Mouse (Mus musculus) left cerebral cortex, adult 8-10 months (tissue): ENCODE data around the gene Ctdnep1. TPM values are rescaled to one million over a fixed set of nuclear protein-coding genes. Genes with fewer than 3 reads are reported as not detected.
A peak's percentile ranks its signal among the peaks of the same experiment; 100 is the strongest.

Experiments used
- DNase-seq, 2 experiments: peaks; one replicate each; pipeline ENCODE4 v3.0.0; 2022; ENCODE audit warnings: low spot score in 2 of 2
- total RNA-seq, 4 experiments: library from RNA; stranded (reverse); gene quantifications; 2 replicates each; pipeline ENCODE4 v1.2.4; 2022

Gene Ctdnep1
- total RNA-seq, result 100 to 1,000 TPM; 108 to 126 (median 118) TPM

DNA sequence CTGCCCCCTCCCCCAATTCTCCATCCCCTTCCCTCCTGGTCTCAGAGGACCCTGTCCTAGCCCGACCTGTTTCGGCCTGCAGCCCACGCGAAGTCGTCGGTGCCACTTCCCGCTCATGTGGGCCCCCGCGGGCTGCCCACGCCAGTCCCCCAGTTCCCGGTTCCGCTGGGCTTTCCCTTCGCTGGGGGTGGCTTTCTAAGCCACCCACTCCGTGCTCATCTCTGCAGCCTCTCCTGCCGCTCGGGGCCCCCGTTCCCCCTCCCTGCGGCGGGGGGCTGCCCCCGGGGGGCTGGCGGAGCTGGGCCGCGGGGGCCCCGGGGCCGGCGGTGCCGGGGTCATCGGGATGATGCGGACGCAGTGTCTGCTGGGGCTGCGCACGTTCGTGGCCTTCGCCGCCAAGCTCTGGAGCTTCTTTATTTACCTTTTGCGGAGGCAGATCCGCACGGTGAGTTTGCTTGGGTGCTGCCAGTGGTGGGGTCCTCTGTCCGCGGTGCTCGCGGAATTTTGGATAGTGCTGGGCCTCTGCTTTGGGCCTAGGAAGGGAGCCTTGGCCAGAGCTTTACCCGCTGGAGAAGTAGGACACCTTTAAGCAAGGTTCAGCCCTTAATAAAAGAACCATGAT, at the start of gene Ctdnep1:
TSS of gene Ctdnep1 (plus strand) at position 16 of the 622 bp plus-strand sequence.
- DNase-seq, result no peak

DNA sequence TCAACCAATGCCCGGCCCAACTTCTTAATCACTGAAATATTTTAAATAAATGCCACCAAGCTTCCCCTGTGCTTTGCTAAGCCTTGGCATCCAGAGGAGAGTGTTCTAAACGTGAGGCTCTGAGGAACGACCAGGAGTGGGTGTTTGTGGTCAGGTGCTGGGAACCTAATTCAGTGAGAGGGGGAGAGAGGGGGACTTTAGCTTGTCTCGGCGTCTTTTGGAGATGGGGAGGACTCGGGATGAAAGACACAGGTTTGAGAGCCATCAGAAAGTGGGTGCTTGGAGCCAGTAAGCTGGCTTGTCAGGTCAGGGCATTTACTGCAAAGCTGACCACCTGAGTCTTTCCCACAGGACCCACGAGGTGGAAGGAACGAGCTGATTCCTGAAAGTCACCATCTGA, 49.2 kb upstream of the Ctdnep1 start:
- DNase-seq, result no peak

DNA sequence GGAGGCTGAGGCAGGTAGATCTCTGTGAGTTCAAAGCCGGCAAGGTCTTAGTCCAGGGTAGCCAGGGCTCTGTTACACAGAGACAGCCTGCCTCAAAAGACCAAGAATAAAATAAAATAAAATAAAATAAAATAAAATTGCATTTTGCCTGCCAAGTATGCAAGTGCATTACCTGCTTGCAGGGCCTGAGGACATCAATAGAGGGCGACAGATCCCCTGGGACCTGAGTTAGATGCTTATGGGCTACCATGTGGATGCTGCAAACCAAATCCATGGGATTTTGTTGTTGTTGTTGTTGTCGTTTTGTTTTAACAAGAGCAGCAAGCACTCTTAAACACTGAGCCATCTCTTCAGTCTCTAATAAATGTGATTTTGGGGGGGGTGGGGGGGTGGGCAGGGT, 48.7 kb upstream of the Ctdnep1 start:
- DNase-seq, result no peak

DNA sequence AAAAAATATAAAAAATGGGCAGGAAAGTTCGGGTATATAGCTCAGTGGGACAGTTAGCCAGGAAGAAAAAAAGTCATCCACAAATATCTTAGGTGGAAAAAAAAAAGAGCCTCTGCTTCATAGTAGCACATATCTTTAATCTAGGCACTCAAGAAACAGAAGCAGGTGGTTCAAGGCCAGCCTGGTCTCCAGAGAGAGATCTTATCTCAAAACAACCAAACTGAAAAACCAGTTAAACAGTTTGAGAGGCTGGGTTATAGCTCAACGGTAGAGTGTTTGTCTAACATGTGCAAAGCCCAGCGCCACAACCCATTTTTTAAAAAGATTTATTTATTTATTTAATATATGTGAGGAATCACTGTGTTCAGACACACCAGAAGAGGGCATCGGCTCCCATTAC, 47.9 kb upstream of the Ctdnep1 start:
- no peak for DNase-seq

DNA sequence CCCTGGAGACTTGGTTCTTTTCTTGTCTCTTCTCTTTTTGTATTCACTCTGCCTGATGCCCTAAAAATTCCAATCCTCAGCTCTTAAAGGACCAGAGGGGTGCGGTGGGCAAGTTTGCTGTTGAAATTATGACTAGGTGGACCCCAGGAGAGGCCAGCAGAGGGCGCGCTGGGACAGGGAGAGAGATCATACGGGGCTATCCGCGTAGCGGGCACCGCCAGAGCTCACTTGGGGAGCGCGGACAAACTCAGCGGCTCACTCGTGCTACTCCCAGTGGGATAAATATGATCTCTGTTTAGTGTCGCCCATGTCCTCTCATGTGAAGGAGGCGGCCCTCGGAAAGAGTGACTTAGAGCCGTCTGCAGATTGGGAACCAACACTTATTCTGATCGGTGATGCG, 46.8 kb upstream of the Ctdnep1 start:
- peak in 1 of 2 experiments; percentile 90 for DNase-seq

DNA sequence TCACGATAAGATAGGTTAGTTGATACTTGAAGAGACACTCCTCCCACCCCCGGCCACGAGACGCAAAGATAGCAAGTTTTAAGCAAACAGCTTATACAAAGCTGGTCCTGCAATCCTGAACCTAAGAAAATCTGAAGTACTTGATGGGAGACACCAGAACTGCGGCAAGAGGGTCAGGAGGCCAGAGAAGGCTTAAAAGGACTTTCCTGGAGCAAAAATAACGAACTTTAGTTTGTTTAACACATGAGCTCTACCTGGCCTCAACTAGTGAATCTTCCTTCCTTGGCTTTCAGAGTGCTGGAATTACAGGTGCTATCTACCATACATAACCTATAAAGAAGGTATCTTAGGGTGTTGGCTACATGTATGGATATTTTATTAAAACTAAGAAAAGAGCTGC, 46.3 kb upstream of the Ctdnep1 start:
- no peak for DNase-seq

DNA sequence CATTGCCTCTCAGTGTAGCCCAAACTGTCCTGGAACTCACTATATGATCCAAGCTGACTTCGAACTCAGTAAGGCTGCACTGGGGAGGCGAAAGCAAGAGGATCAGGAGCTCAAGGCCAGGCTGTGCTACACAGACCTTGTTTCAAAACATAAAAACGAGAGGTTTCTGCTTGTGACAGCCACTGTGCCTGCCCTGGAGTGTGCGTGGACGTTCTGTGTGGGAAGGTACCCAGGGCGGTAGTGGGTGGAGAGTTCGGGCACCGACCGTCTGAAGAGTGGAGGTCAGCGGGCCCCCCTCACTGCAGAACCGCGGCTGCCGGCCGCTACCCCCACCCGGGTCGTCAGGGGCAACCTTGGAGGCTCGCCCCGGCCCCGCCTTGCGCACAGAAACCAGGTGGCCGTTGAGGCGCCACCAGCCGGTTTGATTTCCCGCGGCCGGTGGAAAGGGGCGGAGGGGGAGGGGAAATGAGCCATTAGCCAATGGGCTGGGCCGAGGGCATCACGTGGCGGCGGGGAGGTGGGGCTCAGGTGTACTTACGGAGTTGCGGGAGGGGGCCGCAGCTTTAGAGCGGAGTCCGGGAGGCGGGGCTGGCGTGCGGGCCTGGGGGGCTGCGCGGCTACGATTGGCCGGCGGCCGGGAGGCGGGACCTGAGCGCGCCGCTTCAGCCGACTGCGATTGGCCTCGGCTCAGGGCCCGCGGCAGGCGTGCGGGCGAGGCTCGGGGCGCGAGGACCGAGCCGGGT, 45.6 kb upstream of the Ctdnep1 start, which contains the start of gene Ybx2:
TSS of gene Ybx2 (plus strand) at position 660 of the 743 bp plus-strand sequence.
- DNase-seq, result peak in 1 of 2 experiments; percentile 89

DNA sequence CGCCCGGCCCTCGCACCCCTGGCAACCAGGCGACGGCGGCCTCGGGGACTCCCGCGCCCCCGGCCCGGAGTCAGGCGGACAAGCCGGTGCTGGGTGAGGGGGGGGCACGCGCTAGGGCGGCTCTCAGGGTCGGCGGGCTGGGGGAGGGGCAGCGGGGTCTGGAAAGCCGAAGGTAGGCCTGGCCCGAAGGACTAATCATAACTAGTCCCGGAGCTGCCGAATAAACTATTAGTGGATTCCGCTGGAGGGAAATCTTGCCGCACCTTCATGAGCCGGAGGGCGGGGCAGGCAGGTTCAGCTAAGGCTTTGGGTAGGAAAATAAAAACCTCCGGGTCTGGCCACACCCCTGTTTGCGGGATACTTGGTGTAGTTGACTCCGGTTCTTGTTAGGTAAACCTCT, 44.8 kb upstream of the Ctdnep1 start:
- DNase-seq, result no peak

DNA sequence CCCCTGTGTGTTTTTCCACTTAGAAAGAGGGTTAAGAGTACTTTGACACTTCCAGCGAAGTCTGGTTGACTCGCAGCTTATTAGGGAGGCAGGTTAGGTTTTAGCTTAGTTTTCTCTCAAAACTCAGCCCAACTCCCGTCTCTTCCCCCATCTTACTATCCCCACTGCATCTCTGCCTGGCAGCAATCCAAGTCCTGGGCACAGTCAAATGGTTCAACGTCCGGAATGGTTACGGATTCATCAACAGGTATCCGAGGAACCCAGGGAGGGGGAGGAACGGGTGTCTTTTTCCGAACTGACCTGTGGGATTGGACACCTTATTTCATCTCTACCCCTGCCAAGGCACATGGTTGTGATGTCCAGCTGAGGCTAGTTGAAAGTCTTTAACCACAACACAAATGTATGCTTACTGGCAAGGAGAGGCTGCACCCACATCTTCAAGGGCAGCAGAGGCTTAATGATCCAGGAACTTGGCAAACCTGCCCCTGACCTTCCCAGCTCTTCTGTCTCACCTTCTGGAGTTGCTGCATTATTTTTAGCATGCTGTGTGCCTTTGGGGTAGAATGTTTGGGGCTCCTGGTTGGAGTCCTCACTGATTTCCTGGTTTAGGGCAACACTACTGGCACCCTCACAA, 44.1 kb upstream of the Ctdnep1 start:
- DNase-seq, result no peak

DNA sequence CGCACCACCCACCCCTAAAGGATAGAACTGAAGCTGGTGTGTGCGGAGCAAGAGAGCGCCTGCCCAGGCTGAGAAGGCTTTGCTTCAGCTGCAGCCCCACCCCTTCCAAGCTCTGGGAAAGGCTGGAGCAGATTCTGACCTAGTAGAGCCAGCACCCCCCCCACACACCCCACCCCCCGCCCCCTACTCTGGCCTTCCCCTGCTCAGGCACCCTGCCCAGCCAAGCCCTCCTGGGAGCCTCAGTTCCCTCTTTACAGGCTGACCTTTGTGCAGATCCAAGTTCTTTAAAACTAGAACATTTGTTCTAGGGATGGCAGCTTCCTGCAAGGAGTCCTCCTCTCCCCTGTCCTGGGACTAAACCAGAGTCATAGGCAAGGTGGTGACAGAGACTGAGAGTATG, 43.6 kb upstream of the Ctdnep1 start:
- no peak for DNase-seq

DNA sequence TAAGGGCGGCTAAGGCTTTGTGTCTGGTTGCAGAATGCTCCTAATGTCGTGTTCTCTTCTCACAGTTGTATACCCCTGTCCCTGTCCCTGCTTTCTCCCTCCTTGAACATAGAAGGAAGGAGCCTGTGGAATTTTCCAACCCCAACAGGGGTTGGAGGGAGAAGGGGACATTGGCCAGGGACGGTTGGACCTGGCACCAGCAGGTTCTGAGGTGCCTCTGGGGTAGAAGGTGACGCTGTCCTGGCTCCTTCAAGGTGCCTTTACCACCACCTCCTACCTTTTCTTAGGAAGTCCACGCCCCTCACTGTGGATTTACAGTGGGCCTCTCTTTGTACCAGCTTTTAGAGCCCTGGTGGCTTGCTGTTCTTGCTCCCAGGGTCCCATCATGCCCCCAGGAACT, 43.1 kb upstream of the Ctdnep1 start:
- DNase-seq, result no peak

DNA sequence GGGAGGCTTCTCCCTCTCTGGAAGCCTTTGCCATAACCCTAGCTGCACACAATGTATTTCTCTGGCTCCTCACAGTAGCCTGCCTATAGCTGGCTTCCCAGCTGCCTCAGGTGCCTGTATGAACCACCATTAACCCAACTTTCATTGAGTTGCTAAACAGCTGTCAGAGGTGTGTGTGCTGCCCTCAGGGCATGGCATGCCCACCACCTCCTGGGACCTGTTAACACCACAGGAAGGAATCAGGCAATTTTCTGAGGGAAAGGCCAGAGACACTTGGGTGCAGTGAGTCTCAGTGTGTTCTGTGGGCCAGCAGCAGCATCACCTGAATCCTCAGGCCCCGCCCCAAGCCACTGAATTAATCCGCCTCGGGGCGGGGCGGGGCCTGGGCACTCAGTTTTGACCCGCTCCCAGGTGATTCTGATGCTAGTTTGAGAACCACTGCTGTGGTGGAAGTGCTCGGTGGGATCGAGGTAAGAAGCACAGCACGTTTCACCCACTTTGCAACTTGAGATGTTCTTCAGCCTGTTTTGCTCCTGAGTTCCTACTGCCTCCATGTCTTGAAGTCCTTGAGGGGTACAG, 42.5 kb upstream of the Ctdnep1 start:
- DNase-seq, result no peak

DNA sequence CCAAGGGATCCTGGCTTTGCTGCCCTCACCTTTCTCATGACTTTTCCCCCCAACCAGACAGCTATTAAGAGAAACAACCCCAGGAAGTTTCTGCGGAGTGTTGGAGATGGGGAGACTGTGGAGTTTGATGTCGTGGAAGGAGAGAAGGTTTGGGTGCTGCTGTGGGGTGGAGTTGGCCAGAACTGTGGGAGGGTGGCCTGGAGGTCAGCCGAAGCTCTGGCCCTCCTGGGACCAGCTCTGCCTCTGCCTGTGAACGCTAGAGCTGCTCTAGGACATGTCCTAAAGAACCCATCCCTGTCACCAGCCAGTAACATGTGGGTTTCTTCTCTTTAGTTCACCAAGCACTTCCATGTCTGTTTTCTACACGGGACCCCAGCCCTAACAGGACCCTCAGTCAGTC, 41.8 kb upstream of the Ctdnep1 start:
- no peak for DNase-seq

DNA sequence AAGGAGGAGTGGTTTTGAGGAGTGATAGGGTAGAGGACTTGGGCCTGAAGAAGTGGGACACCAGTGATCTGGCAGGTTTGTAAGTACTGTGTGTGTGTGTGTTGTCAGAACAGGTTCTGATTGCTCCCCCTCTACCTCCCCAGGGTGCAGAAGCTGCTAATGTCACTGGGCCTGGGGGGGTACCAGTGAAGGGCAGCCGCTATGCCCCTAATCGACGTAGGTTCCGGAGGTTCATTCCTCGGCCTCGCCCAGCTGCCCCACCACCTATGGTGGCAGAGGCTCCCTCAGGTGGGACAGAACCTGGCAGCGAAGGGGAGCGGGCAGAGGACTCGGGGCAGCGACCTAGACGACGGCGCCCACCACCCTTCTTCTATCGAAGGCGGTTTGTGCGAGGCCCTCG, 41.2 kb upstream of the Ctdnep1 start:
- DNase-seq, result no peak

DNA sequence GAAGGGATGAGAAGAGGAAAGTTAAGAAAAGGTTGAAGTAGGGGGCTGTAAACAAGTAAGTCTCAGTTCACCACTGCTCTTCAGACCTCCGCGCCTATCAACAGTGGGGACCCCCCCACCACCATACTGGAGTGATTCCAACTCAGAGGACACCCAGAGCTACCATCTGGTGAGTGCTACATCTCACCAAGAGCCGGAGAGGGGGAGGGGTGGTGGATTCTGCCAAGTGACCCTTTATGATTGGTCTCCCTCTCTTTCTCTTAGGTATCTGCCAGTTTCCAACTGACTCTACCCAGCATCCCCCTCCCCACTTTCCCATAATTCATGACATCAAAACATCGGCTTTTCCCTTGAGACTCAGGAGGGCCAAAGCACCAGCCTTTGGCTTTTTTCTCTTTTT, 40.0 kb upstream of the Ctdnep1 start:
- DNase-seq, result no peak

DNA sequence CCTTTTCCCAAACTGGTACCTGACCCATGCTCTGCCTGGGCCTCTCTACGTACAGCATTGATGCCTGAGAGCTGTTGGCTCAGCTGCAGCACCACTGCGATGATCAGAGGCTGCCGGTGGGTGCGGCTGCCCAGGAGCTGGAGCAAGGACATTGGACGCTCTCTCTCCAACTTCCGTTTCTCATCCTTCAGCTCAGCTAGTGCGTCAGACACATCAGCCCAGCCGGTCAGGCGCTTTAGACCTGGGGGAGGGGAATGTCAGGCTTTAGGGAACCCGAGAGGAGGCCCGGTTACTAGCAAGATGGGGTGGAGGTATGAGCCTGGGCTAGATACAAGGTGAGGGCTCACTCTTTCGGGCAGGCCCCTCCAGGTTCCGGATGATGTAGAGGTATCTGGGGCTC, 35.7 kb upstream of the Ctdnep1 start:
- no peak for DNase-seq

DNA sequence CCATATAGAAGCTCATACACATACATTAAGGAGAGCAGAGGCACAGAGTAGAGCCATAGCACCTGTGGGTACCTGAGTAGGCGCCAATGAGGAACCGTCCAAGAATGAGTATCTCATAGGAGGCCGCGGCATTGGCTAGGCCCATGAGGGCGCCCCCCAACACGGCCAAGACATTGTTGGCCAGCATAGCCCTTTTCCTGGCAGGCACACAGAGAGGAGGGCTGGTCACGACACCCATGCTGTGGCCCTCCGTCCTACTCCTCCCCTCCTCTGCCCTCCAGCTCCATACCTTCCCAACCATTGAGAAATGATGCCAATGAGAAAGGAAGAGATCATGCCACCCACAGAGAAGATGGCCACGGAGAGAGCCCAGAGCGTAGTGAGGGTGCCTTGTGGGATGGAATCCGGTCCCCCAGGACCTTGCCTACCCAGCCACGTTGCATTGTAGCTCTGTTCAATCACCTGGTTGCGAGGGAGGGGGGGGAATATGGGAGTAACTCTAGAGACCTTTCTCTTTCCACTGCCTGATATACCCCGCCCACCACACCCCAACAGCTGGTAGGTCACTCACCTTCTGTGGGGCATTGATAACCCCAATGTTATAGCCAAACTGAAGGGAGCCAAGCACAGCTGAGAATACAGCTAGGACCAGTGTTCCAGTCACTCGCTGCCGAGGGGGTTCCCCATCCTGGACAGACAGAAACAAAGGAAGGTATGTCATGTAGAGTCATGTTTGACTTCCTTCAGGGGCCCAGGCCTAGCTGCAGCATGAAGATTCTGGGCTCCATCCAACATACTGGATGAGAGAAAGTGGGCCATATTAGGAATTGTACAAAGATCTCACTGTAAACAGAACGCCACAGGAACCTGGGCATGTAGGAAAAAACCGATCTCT, 34.7 kb upstream of the Ctdnep1 start:
- no peak for DNase-seq

DNA sequence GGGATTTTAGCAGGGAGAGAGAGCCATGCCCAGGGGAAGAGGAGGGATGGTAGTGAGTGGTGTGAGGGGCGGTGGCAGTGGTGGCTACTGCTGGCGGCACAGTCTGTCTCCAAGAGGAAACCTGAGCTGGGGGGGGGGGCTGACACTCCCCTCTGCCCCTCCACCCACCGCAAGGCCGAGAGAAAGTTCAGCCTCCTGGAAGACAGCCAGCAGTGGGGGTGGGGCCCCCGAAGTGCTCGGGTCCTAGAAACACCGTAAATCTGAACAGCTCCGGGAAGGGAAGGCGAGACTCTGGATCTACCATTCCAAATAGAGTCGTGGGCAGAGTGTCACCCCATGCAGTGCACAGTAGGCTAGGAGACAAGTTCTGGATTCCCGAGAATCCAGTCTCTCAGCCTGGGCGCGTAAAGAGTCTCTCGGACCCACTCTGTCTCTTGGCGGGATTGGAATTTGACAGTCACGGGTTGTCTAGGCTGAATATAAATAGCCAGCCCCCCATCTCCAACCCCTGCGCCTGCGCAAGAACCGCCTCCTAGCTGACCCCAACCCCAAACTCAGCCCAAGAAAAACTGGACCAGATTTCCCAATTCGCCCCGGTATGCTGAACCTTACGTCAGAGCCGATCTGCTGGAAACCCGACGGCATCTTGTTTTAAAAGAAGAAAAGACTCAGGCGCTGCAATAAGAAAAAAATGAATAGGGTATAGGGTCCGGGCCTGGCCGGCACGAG, 33.5 kb upstream of the Ctdnep1 start:
- no peak for DNase-seq

DNA sequence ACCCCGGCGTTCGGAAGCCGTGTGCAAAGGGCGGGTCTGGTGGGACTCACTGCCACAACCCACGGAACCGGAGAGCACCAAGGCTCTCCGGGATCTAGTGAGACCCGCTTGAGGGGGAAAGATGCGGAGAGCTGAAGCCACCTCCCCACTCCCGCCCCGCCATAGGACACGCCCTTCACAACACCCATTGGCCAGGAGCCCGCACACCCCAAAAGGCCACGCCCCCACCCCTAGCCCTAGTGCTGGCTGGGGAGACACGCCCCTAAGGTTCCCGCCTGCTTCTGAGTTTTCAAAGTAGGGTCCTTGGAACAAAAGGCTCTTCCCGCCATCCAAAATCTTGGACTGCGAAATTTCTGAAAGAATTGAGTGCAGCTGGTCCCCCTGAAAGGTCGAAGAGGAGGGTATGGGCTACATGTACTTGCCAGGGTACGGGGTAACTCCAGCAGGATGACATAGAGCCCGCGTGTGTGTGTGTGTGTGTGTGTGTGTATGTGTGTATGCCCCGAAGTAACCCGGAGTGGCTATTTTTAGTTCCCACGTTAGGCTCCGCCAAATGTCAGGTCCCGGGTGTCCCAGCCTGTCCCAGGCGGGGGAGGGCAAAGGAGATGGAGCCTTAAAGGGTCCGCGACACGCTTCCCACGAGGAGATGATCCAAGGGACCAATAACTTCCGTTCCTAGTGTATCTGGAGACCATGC, 32.7 kb upstream of the Ctdnep1 start, which contains the start of gene Slc2a4:
TSS of gene Slc2a4 (minus strand) at position 123 of the 697 bp plus-strand sequence.
- DNase-seq, result peak; percentile 28 to 34

DNA sequence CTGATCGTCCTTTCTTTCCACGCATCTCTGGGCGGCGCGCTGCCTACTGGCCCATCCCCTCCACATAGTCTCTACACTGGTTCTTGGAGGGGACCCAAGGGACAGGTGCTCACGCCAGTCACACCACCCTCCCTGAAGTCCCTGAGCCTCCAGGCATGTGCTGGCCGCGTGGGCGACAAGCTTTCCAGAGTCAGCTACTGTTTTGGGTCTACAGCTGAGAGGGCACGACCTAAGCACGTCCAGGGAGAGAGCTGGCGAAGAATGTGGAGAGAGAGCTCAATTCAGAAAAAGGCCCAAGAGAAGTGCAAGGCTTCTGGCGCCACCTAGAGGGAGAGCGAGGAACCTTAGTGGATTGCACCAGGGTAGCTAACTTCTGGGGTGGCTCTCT, 32.2 kb upstream of the Ctdnep1 start:
- peak; percentile 45 to 57 for DNase-seq
